Mouse (Mus musculus) kidney, adult 8-10 months (tissue): ENCODE data around the gene Hopx.
"Not testable (repeated sequence)": the region's sequence is repeated elsewhere in the genome, so short reads cannot be mapped to it uniquely, and the experiment has no call there.

Source experiments
- DNase-seq, 2 experiments: peaks; one replicate each; pipeline ENCODE4 v3.0.0; 2022

Gene Hopx

GRCm38 (mm10) chr5:77099317-77099996, 15.5 kb downstream of the Hopx start:
- peak; percentile 24 to 25 for DNase-seq

- no peak for DNase-seq
These were observed 16.0 kb downstream of the Hopx start for GRCm38 (mm10) chr5:77098874-77099273.

- DNase-seq = peak in 1 of 2 experiments; percentile 37
These were observed 17.2 kb downstream of the Hopx start for GRCm38 (mm10) chr5:77097686-77098085.

GRCm38 (mm10) chr5:77096194-77096593, 18.7 kb downstream of the Hopx start:
- DNase-seq = not testable (repeated sequence)

- DNase-seq = peak; percentile 41 to 62
These were observed 20.1 kb downstream of the Hopx start for GRCm38 (mm10) chr5:77094510-77095491.

- no peak for DNase-seq
These were observed 21.0 kb downstream of the Hopx start for GRCm38 (mm10) chr5:77093961-77094360.

GRCm38 (mm10) chr5:77092531-77092930, 22.4 kb downstream of the Hopx start:
- no peak for DNase-seq

- no peak for DNase-seq
These were observed 23.0 kb downstream of the Hopx start for GRCm38 (mm10) chr5:77091923-77092322.

- DNase-seq = no peak
These were observed 24.3 kb downstream of the Hopx start for GRCm38 (mm10) chr5:77090521-77091096.

GRCm38 (mm10) chr5:77089901-77090300, 25.0 kb downstream of the Hopx start:
- DNase-seq = no peak

GRCm38 (mm10) chr5:77089294-77089693, 25.6 kb downstream of the Hopx start:
- DNase-seq = peak in 1 of 2 experiments; percentile 63

- no peak for DNase-seq
These were observed 27.8 kb downstream of the Hopx start for GRCm38 (mm10) chr5:77087122-77087521.

GRCm38 (mm10) chr5:77086541-77086940, 28.4 kb downstream of the Hopx start:
- no peak for DNase-seq

- no peak for DNase-seq
These were observed 29.0 kb downstream of the Hopx start for GRCm38 (mm10) chr5:77085753-77086450.

- DNase-seq = no peak
These were observed 30.5 kb downstream of the Hopx start for GRCm38 (mm10) chr5:77084418-77084817.

- no peak for DNase-seq
These were observed 32.2 kb downstream of the Hopx start for GRCm38 (mm10) chr5:77082735-77083134.

GRCm38 (mm10) chr5:77080761-77081160, 34.2 kb downstream of the Hopx start:
- no peak for DNase-seq

- no peak for DNase-seq
These were observed 39.0 kb downstream of the Hopx start for GRCm38 (mm10) chr5:77075951-77076350.

- DNase-seq = no peak
These were observed 40.0 kb downstream of the Hopx start for GRCm38 (mm10) chr5:77074914-77075313.

- DNase-seq = no peak
These were observed 41.1 kb downstream of the Hopx start for GRCm38 (mm10) chr5:77073794-77074193.

- DNase-seq = no peak
These were observed 43.3 kb downstream of the Hopx start for GRCm38 (mm10) chr5:77071626-77072025.

GRCm38 (mm10) chr5:77070987-77071386, 43.9 kb downstream of the Hopx start:
- no peak for DNase-seq

- no peak for DNase-seq
These were observed 47.6 kb downstream of the Hopx start for GRCm38 (mm10) chr5:77067321-77067720.
